ENCODE assay signal across 23 mouse cellular contexts in genomic region chr12:10620541-10620940, GRCm38 (mm10).
DNase-seq lines count a peak whose midpoint lies in the region; ATAC-seq and TF ChIP-seq lines count a peak whose summit lies in the region.
"Had no signal": no experiment of that assay in that cellular context is flagged by ENCODE, and none has a peak within 500 bp of the region (broad histone marks: within the 10 kb centered on the region; RNA-seq: fewer than 3 reads in every experiment).

No protein-coding gene starts in this region.

- no peaks in the 10 kb centered on the region for H3K27me3 ChIP-seq in kidney, embryonic 14.5 days (ENCODE audit: control insufficient read depth, insufficient read depth, low read length)
- H3K27me3 ChIP-seq in kidney, postnatal 0 days (ENCODE audit: insufficient read depth, low read length), result no peaks in the 10 kb centered on the region
- H3K27me3 ChIP-seq: CH12.LX; embryonic facial prominence, embryonic 12.5 days; forebrain, embryonic 13.5 days; forebrain, embryonic 15.5 days had no signal

- H3K27ac ChIP-seq in kidney, embryonic 14.5 days (ENCODE audit: low read depth, low read length), result no peak overlapping the region
- no peak overlapping the region for H3K27ac ChIP-seq in kidney, postnatal 0 days
- H3K27ac ChIP-seq: embryonic facial prominence, embryonic 10.5 days; embryonic facial prominence, embryonic 12.5 days; forebrain, embryonic 13.5 days; forebrain, embryonic 15.5 days had no signal

- no peak for TF ChIP-seq CTCF in kidney, postnatal 0 days (IDR thresholded peaks at IDR 0.05; ENCODE audit: low read depth)

- H3K9me3 ChIP-seq in kidney, embryonic 14.5 days (ENCODE audit: control insufficient read depth, low read length), result no peaks in the 10 kb centered on the region
- H3K9me3 ChIP-seq in kidney, postnatal 0 days (replicated peaks; ENCODE audit: low read length), result no peaks in the 10 kb centered on the region
- H3K9me3 ChIP-seq: embryonic facial prominence, embryonic 10.5 days; embryonic facial prominence, embryonic 12.5 days; forebrain, embryonic 13.5 days; forebrain, embryonic 15.5 days; G1E had no signal

- H3K4me2 ChIP-seq in kidney, embryonic 14.5 days (replicated peaks; ENCODE audit: low read depth, low read length), result no peak overlapping the region
- H3K4me2 ChIP-seq in kidney, postnatal 0 days (ENCODE audit: low read length), result no peak overlapping the region
- H3K4me2 ChIP-seq: embryonic facial prominence, embryonic 12.5 days; forebrain, embryonic 13.5 days; forebrain, embryonic 15.5 days had no signal

- 21% methylated on average over 3 of the region's 3 CpGs for WGBS in kidney, embryonic 14.5 days
- 29% methylated on average over 3 of the region's 3 CpGs for WGBS in kidney, postnatal 0 days

- H3K36me3 ChIP-seq in kidney, embryonic 14.5 days (ENCODE audit: control insufficient read depth, insufficient read depth, low read length), result no peaks in the 10 kb centered on the region
- H3K36me3 ChIP-seq in kidney, postnatal 0 days (ENCODE audit: insufficient read depth, low read length), result no peaks in the 10 kb centered on the region
- H3K36me3 ChIP-seq: embryonic facial prominence, embryonic 10.5 days; embryonic facial prominence, embryonic 12.5 days; forebrain, embryonic 15.5 days; G1E had no signal

- no peak overlapping the region for H3K4me3 ChIP-seq in kidney, embryonic 14.5 days (ENCODE audit: low read length)
- no peak overlapping the region for H3K4me3 ChIP-seq in kidney, postnatal 0 days (replicated peaks; ENCODE audit: low read depth, low read length)
- H3K4me3 ChIP-seq: embryonic facial prominence, embryonic 10.5 days; embryonic facial prominence, embryonic 12.5 days; forebrain, embryonic 13.5 days; forebrain, embryonic 15.5 days had no signal

- no peak for DNase-seq in kidney, postnatal 14 days
- DNase-seq in kidney, postnatal 0 days (ENCODE audit: low spot score), result peak; percentile 48
- no peak for DNase-seq in kidney, adult 18-20 months
- DNase-seq in forelimb bud, embryonic 11.5 days (ENCODE audit: low read depth, low spot score), result peak; percentile 7
- DNase-seq: adrenal gland, adult 8-10 months; adrenal gland, postnatal 14 days; adrenal gland, postnatal 36 days; B cell, adult 2 months; cerebellum, adult 11-12 months; cerebellum, adult 2 months; cerebellum, adult 9-10 months; cerebellum, postnatal 10 days; cerebellum, postnatal 25 days had no signal

- no peaks in the 10 kb centered on the region for H3K4me1 ChIP-seq in kidney, embryonic 14.5 days (ENCODE audit: control insufficient read depth, insufficient read depth, low read length)
- H3K4me1 ChIP-seq in kidney, postnatal 0 days (replicated peaks; ENCODE audit: insufficient read depth, low read length), result no peaks in the 10 kb centered on the region
- H3K4me1 ChIP-seq: embryonic facial prominence, embryonic 10.5 days; embryonic facial prominence, embryonic 12.5 days; forebrain, embryonic 13.5 days had no signal

- H3K9ac ChIP-seq in kidney, embryonic 14.5 days (ENCODE audit: low read depth, low read length), result no peak overlapping the region
- H3K9ac ChIP-seq in kidney, postnatal 0 days (ENCODE audit: low read depth, low read length), result no peak overlapping the region
- H3K9ac ChIP-seq: embryonic facial prominence, embryonic 12.5 days; forebrain, embryonic 13.5 days; forebrain, embryonic 15.5 days had no signal

- peak; percentile 72; the same call in 1 of the 2 replicates for ATAC-seq in kidney, embryonic 14.5 days (ENCODE audit: low FRiP score, low TSS enrichment)
- no peak for ATAC-seq in kidney, postnatal 0 days (replicated peaks; ENCODE audit: low FRiP score, low read depth)
- ATAC-seq: activated CD4-positive, CD25-positive, alpha-beta regulatory T cell, adult 4 months; CD4-positive, CD25-positive, alpha-beta regulatory T cell, adult 4 months; forebrain, embryonic 13.5 days; forebrain, embryonic 15.5 days; Patski had no signal

Comparison
In these comparisons a context has a peak if more than half of its experiments do, and no peak if none do; other contexts are left out.
1. DNase-seq: peak in kidney, postnatal 0 days (single experiment) and forelimb bud, embryonic 11.5 days (single experiment); none in kidney, postnatal 14 days (single experiment) and kidney, adult 18-20 months (single experiment).